ENCODE assay signal across 10 mouse cellular contexts in genomic region chr2:148567930-148568481, GRCm38 (mm10).
DNase-seq lines count a peak whose midpoint lies in the region; ATAC-seq and TF ChIP-seq lines count a peak whose summit lies in the region.
"Had no signal": no experiment of that assay in that cellular context is flagged by ENCODE, and none has a peak within 500 bp of the region (broad histone marks: within the 10 kb centered on the region; RNA-seq: fewer than 3 reads in every experiment).

No protein-coding gene starts in this region.

- in situ Hi-C loops in Patski (cut with MboI; ENCODE audit: low pct_unique_long_range_greater_than_20kb), result no loop called here

- ATAC-seq in Patski, result peak; percentile 60

- no peak overlapping the region for H3K27ac ChIP-seq in forebrain, embryonic 10.5 days
- H3K27ac ChIP-seq: hindbrain, embryonic 12.5 days had no signal

- WGBS in forebrain, embryonic 10.5 days, result 65% methylated on average over 2 of the region's 2 CpGs

- H3K4me1 ChIP-seq in forebrain, embryonic 10.5 days, result no peaks in the 10 kb centered on the region
- H3K4me1 ChIP-seq: hindbrain, embryonic 12.5 days had no signal

- no peaks in the 10 kb centered on the region for H3K9me3 ChIP-seq in forebrain, embryonic 10.5 days
- H3K9me3 ChIP-seq: hindbrain, embryonic 12.5 days; megakaryocyte, embryonic 14.5 days had no signal

- POLR2A ChIA-PET in Patski (lab: Charles Lee), result no interaction called here

- peak; percentile 21 for DNase-seq in kidney, postnatal 10 days
- DNase-seq in kidney, adult 18-20 months, result no peak
- DNase-seq in Patski (ENCODE audit: low read depth, low spot score), result no peak
- DNase-seq in fibroblast of lung, adult 2 months (ENCODE audit: low read depth), result peak; percentile 33
- peak; percentile 58 for DNase-seq in lung, postnatal 36 days
- DNase-seq in layer of hippocampus, adult 9-10 months (ENCODE audit: low spot score), result no peak
- DNase-seq in forebrain, embryonic 10.5 days (ENCODE audit: extremely low spot score, low spot score), result no peak
- DNase-seq: cerebellum, adult 9-10 months had no signal

- TF ChIP-seq CTCF in Patski (IDR thresholded peaks at IDR 0.05), result no peak

- H3K4me3 ChIP-seq in forebrain, embryonic 10.5 days, result no peak overlapping the region
- H3K4me3 ChIP-seq: hindbrain, embryonic 12.5 days; megakaryocyte, embryonic 14.5 days had no signal

- H3K27me3 ChIP-seq in Patski, result no peaks in the 10 kb centered on the region
- H3K27me3 ChIP-seq in forebrain, embryonic 10.5 days (ENCODE audit: poor library complexity, severe bottlenecking), result no peaks in the 10 kb centered on the region
- H3K27me3 ChIP-seq: hindbrain, embryonic 12.5 days had no signal

- no peaks in the 10 kb centered on the region for H3K36me3 ChIP-seq in forebrain, embryonic 10.5 days (replicated peaks)
- H3K36me3 ChIP-seq: hindbrain, embryonic 12.5 days had no signal

- CTCF ChIA-PET in Patski (lab: Charles Lee), result interaction anchor here (1.1 to 1.4 kb wide), 2 partner anchors 10 to 159 kb away, joined by 4 to 7 read pairs; no protein-coding TSS in a partner anchor

Comparison
In these comparisons a context has a peak if more than half of its experiments do, and no peak if none do; other contexts are left out.
1. DNase-seq: peak in kidney, postnatal 10 days (single experiment), fibroblast of lung, adult 2 months (single experiment) and lung, postnatal 36 days (single experiment); none in kidney, adult 18-20 months (single experiment), Patski (single experiment), layer of hippocampus, adult 9-10 months (single experiment) and forebrain, embryonic 10.5 days (single experiment).